Mouse (Mus musculus): Measurements from ENCODE around the gene Zswim8.

Gene Zswim8

GRCm38 (mm10) chr14:20733041-20733951 is 25.9 kb downstream of the Zswim8 start:
- DNase-seq: no peak

- DNase-seq: peak; percentile 90 to 95
Observed at GRCm38 (mm10) chr14:20733952-20734774, 26.8 kb downstream of the Zswim8 start, which contains the start of gene Ndst2. TSS of gene Ndst2 (minus strand) at chr14:20734562.

- no peak for DNase-seq
Observed at GRCm38 (mm10) chr14:20735052-20735451, 27.7 kb downstream of the Zswim8 start.

GRCm38 (mm10) chr14:20735892-20736390 is 28.6 kb downstream of the Zswim8 start:
- DNase-seq: no peak

GRCm38 (mm10) chr14:20737306-20737705 is 30.0 kb downstream of the Zswim8 start:
- peak; percentile 80 to 85 for DNase-seq

- DNase-seq: no peak
Observed at GRCm38 (mm10) chr14:20738511-20738910, 31.2 kb downstream of the Zswim8 start.

GRCm38 (mm10) chr14:20741301-20741700 is 33.9 kb downstream of the Zswim8 start:
- DNase-seq: no peak

- peak in 1 of 2 experiments; percentile 51 for DNase-seq
Observed at GRCm38 (mm10) chr14:20743614-20744013, 36.3 kb downstream of the Zswim8 start.

- DNase-seq: no peak
Observed at GRCm38 (mm10) chr14:20746935-20747334, 39.6 kb downstream of the Zswim8 start.

GRCm38 (mm10) chr14:20748388-20748787 is 41.0 kb downstream of the Zswim8 start:
- no peak for DNase-seq

GRCm38 (mm10) chr14:20749494-20750051 is 42.2 kb downstream of the Zswim8 start:
- no peak for DNase-seq

- DNase-seq: no peak
Observed at GRCm38 (mm10) chr14:20750503-20750902, 43.2 kb downstream of the Zswim8 start.

GRCm38 (mm10) chr14:20753792-20754191 is 46.4 kb downstream of the Zswim8 start:
- DNase-seq: no peak

GRCm38 (mm10) chr14:20757370-20757907 is 50.1 kb downstream of the Zswim8 start:
- DNase-seq: no peak

GRCm38 (mm10) chr14:20758768-20759435 is 51.5 kb downstream of the Zswim8 start:
- no peak for DNase-seq

GRCm38 (mm10) chr14:20764942-20765341 is 57.6 kb downstream of the Zswim8 start:
- no peak for DNase-seq

- DNase-seq: peak; percentile 94
Observed at GRCm38 (mm10) chr14:20765642-20766258, 58.4 kb downstream of the Zswim8 start.

- no peak for DNase-seq
Observed at GRCm38 (mm10) chr14:20767936-20768335, 60.6 kb downstream of the Zswim8 start.

GRCm38 (mm10) chr14:20768581-20768980 is 61.2 kb downstream of the Zswim8 start:
- peak in 1 of 2 experiments; percentile 29 for DNase-seq

- DNase-seq: no peak
Observed at GRCm38 (mm10) chr14:20771941-20772340, 64.6 kb downstream of the Zswim8 start.

GRCm38 (mm10) chr14:20772808-20773207 is 65.5 kb downstream of the Zswim8 start:
- no peak for DNase-seq

All from kidney, postnatal 4 days (tissue).